Mouse (Mus musculus) myocyte (in vitro differentiated cells): ENCODE results near the gene Tigd2. TPM values are rescaled to one million over a fixed set of nuclear protein-coding genes. Genes with fewer than 3 reads are reported as not detected.
A peak's percentile ranks its signal among the peaks of the same experiment; 100 is the strongest.

Experiments used
- H3K27me3 ChIP-seq: one replicate; pipeline ENCODE4 v1.6.1; 2011; ENCODE audit not compliant: control insufficient read depth, insufficient read depth, insufficient read length
- H3K36me3 ChIP-seq: one replicate; pipeline ENCODE4 v1.6.1; 2011; ENCODE audit not compliant: control insufficient read depth, insufficient read depth
- H3K4me2 ChIP-seq: one replicate; pipeline ENCODE4 v1.6.1; 2011; ENCODE audit warnings: low read depth, control low read depth
- H3K4me3 ChIP-seq: one replicate; pipeline ENCODE4 v1.5.1; 2011; ENCODE audit warnings: mild to moderate bottlenecking, control low read depth, moderate library complexity
- H3K79me2 ChIP-seq: one replicate; pipeline ENCODE4 v1.6.1; 2011; ENCODE audit not compliant: control insufficient read depth, insufficient read depth
- H3ac ChIP-seq: one replicate; pipeline ENCODE4 v1.6.1; 2011; ENCODE audit not compliant: control insufficient read depth, insufficient read length
- CEBPB ChIP-seq: IDR thresholded peaks from 2 replicates; pipeline ENCODE4 v1.6.1; 2011; ENCODE audit warnings: mild to moderate bottlenecking, moderate library complexity; ENCODE audit not compliant: poor library complexity, insufficient read depth, severe bottlenecking
- E2F4 ChIP-seq: IDR thresholded peaks from one replicate; pipeline ENCODE4 v1.6.1; 2011; ENCODE audit warnings: mild to moderate bottlenecking, control low read depth, moderate library complexity; ENCODE audit not compliant: insufficient read depth
- MAX ChIP-seq: IDR thresholded peaks from one replicate; pipeline ENCODE4 v1.6.1; 2011; ENCODE audit warnings: low read depth, mild to moderate bottlenecking, control low read depth
- MYOD1 ChIP-seq, 3 experiments: IDR thresholded peaks; one replicate each; pipeline ENCODE4 v1.6.1; 2011; ENCODE audit warnings: control low read depth in 2 of 3, low read depth in 2 of 3, mild to moderate bottlenecking in 2 of 3, moderate library complexity in 1 of 3; ENCODE audit not compliant: insufficient read length in 2 of 3, control insufficient read depth in 1 of 3
- MYOG ChIP-seq, 3 experiments: IDR thresholded peaks; one replicate each; pipeline ENCODE4 v1.6.1; 2011; ENCODE audit warnings: control low read depth in 2 of 3, low read depth in 2 of 3, mild to moderate bottlenecking in 2 of 3; ENCODE audit not compliant: insufficient read length in 2 of 3, control insufficient read depth in 1 of 3, insufficient read depth in 1 of 3
- POLR2A ChIP-seq: IDR thresholded peaks from one replicate; pipeline ENCODE4 v1.6.1; 2011; ENCODE audit warnings: low read depth, mild to moderate bottlenecking, control low read depth, moderate library complexity; ENCODE audit not compliant: insufficient read length
- POLR2AphosphoS2 ChIP-seq: IDR thresholded peaks from one replicate; pipeline ENCODE4 v1.6.1; 2011; ENCODE audit warnings: low read depth, control low read depth; ENCODE audit not compliant: insufficient read length
- REST ChIP-seq: IDR thresholded peaks from one replicate; pipeline ENCODE4 v1.6.1; 2011; ENCODE audit warnings: mild to moderate bottlenecking, control low read depth, moderate library complexity; ENCODE audit not compliant: insufficient read depth, insufficient read length
- SRF ChIP-seq: IDR thresholded peaks from one replicate; pipeline ENCODE4 v1.6.1; 2011; ENCODE audit warnings: low read depth; ENCODE audit not compliant: control insufficient read depth, insufficient read length
- TCF12 ChIP-seq: IDR thresholded peaks from one replicate; pipeline ENCODE4 v1.6.1; 2011; ENCODE audit warnings: mild to moderate bottlenecking, control low read depth; ENCODE audit not compliant: poor library complexity, insufficient read depth, severe bottlenecking
- TCF3 ChIP-seq: IDR thresholded peaks from one replicate; pipeline ENCODE4 v1.6.1; 2011; ENCODE audit warnings: low read depth, control low read depth; ENCODE audit not compliant: insufficient read length
- USF1 ChIP-seq: IDR thresholded peaks from one replicate; pipeline ENCODE4 v1.6.1; 2011; ENCODE audit warnings: low read depth, mild to moderate bottlenecking, control low read depth, moderate library complexity
- polyA plus RNA-seq: library from polyadenylated mRNA; unstranded; fragments of >200 nt; fragmentation: generic; extraction: Trizol; gene quantifications from one replicate; pipeline ENCODE4 v1.2.1, GENCODE M21; 2012; ENCODE audit warnings: missing spikeins

The Tigd2 gene
- polyA plus RNA-seq, 1 experiment: 5.1 TPM

- no peak overlapping the region for H3K4me3 ChIP-seq
- no peak overlapping the region for H3K4me2 ChIP-seq
- H3K79me2 ChIP-seq: no peaks in the 10 kb centered on the region
- H3K36me3 ChIP-seq: no peaks in the 10 kb centered on the region
- H3K27me3 ChIP-seq: no peaks in the 10 kb centered on the region
- no peak overlapping the region for H3ac ChIP-seq
- TF ChIP-seq TCF3 (no peak), MYOD1 (IDR thresholded peaks at IDR 0.05; ENCODE audit: control insufficient read depth in 1 of 3, insufficient read length in 2 of 3, low read depth in 2 of 3) (no peak), SRF (no peak), POLR2AphosphoS2 (no peak), USF1 (no peak), MYOG (IDR thresholded peaks at IDR 0.05; ENCODE audit: control insufficient read depth in 1 of 3, insufficient read depth in 1 of 3, insufficient read length in 2 of 3, low read depth in 2 of 3) (no peak), MAX (no peak)
These were observed 37.4 kb upstream of the Tigd2 start for GRCm38 (mm10) chr6:59171230-59171629.

GRCm38 (mm10) chr6:59173940-59174339, 34.7 kb upstream of the Tigd2 start:
- Histone ChIP-seq H3ac (no peak overlapping the region), H3K79me2 (no peaks in the 10 kb centered on the region), H3K4me3 (no peak overlapping the region), H3K27me3 (no peaks in the 10 kb centered on the region), H3K4me2 (no peak overlapping the region), H3K36me3 (no peaks in the 10 kb centered on the region)
- TF ChIP-seq REST (no peak), MYOG (IDR thresholded peaks at IDR 0.05; ENCODE audit: control insufficient read depth in 1 of 3, insufficient read depth in 1 of 3, insufficient read length in 2 of 3, low read depth in 2 of 3) (no peak), TCF12 (no peak), CEBPB (no peak), POLR2AphosphoS2 (no peak), SRF (no peak), USF1 (no peak), POLR2A (no peak), MAX (no peak), MYOD1 (IDR thresholded peaks at IDR 0.05; ENCODE audit: control insufficient read depth in 1 of 3, insufficient read length in 2 of 3, low read depth in 2 of 3) (no peak), E2F4 (no peak), TCF3 (no peak)

GRCm38 (mm10) chr6:59178051-59178450, 30.6 kb upstream of the Tigd2 start:
- no peak for TF ChIP-seq POLR2AphosphoS2
- TF ChIP-seq TCF3: no peak
- TF ChIP-seq CEBPB: no peak
- no peak for TF ChIP-seq POLR2A
- TF ChIP-seq TCF12: no peak
- no peak for TF ChIP-seq E2F4
- TF ChIP-seq REST: no peak
- TF ChIP-seq USF1: no peak
- TF ChIP-seq SRF: no peak
- no peak for TF ChIP-seq MYOG (IDR thresholded peaks at IDR 0.05; ENCODE audit: control insufficient read depth in 1 of 3, insufficient read depth in 1 of 3, insufficient read length in 2 of 3, low read depth in 2 of 3)
- no peak for TF ChIP-seq MYOD1 (IDR thresholded peaks at IDR 0.05; ENCODE audit: control insufficient read depth in 1 of 3, insufficient read length in 2 of 3, low read depth in 2 of 3)
- no peak for TF ChIP-seq MAX
- no peak overlapping the region for H3ac ChIP-seq
- no peaks in the 10 kb centered on the region for H3K36me3 ChIP-seq
- no peak overlapping the region for H3K4me3 ChIP-seq
- H3K79me2 ChIP-seq: no peaks in the 10 kb centered on the region
- no peak overlapping the region for H3K4me2 ChIP-seq
- no peaks in the 10 kb centered on the region for H3K27me3 ChIP-seq

GRCm38 (mm10) chr6:59180376-59180996, 28.2 kb upstream of the Tigd2 start:
- Histone ChIP-seq H3ac (no peak overlapping the region), H3K4me3 (no peak overlapping the region), H3K27me3 (no peaks in the 10 kb centered on the region), H3K36me3 (no peaks in the 10 kb centered on the region), H3K79me2 (no peaks in the 10 kb centered on the region), H3K4me2 (no peak overlapping the region)
- TF ChIP-seq TCF3 (no peak), REST (no peak), SRF (no peak), MYOD1 (IDR thresholded peaks at IDR 0.05; ENCODE audit: control insufficient read depth in 1 of 3, insufficient read length in 2 of 3, low read depth in 2 of 3) (no peak), MAX (no peak), POLR2AphosphoS2 (no peak), MYOG (IDR thresholded peaks at IDR 0.05; ENCODE audit: control insufficient read depth in 1 of 3, insufficient read depth in 1 of 3, insufficient read length in 2 of 3, low read depth in 2 of 3) (no peak), POLR2A (no peak), TCF12 (no peak), USF1 (no peak), E2F4 (no peak), CEBPB (no peak)

- H3K36me3 ChIP-seq: no peaks in the 10 kb centered on the region
- no peak for TF ChIP-seq MAX
- no peak for TF ChIP-seq E2F4
- TF ChIP-seq POLR2AphosphoS2: no peak
- TF ChIP-seq POLR2A: no peak
- no peak for TF ChIP-seq TCF3
- no peak for TF ChIP-seq REST
- TF ChIP-seq MYOD1 (IDR thresholded peaks at IDR 0.05; ENCODE audit: control insufficient read depth in 1 of 3, insufficient read length in 2 of 3, low read depth in 2 of 3): peak in 1 of 3 experiments; percentile 25
- TF ChIP-seq TCF12: no peak
- no peak for TF ChIP-seq CEBPB
- no peak for TF ChIP-seq SRF
- no peak for TF ChIP-seq USF1
- peak in 1 of 3 experiments; percentile 6 for TF ChIP-seq MYOG (IDR thresholded peaks at IDR 0.05; ENCODE audit: control insufficient read depth in 1 of 3, insufficient read depth in 1 of 3, insufficient read length in 2 of 3, low read depth in 2 of 3)
- H3ac ChIP-seq: no peak overlapping the region
- no peaks in the 10 kb centered on the region for H3K27me3 ChIP-seq
- peak overlapping the region; percentile 79 for H3K4me2 ChIP-seq
- H3K79me2 ChIP-seq: no peaks in the 10 kb centered on the region
- no peak overlapping the region for H3K4me3 ChIP-seq
These were observed 23.5 kb upstream of the Tigd2 start for GRCm38 (mm10) chr6:59185010-59185699.
